Mouse (Mus musculus): ENCODE data around the gene Gm128.

DNA sequence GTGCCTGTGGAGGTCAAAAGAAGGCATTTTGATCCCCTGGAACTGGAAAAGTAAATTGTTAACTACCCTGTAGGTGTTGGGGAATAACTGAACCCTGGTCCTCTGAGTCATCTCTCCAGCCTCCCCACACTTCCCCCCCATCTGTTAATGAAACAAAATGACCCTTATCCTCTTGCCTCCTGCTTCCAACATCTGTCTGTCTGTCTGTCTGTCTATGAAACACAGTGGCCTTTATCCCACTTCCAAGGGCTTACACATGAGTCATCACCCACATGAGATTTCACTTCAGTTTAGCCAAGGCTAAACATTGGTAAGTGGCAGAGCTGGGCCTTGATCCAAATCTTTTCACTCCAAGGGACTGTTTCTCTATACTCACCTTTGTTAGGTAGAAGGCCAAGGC is 26.5 kb upstream of the Gm128 start:
- TF ChIP-seq POLR2A (IDR thresholded peaks at IDR 0.05; ENCODE audit: borderline replicate concordance, low read depth, low read length) (no peak), CTCF (IDR thresholded peaks at IDR 0.05; ENCODE audit: low read depth, low read length) (no peak)

Data from bone marrow macrophage, adult 2 months (primary cell).